Mouse (Mus musculus): ENCODE results near the gene Tnrc6c. TPM values are rescaled to one million over a fixed set of nuclear protein-coding genes. Genes with fewer than 3 reads are reported as not detected.

The Tnrc6c gene
- polyA plus RNA-seq, 1 experiment from 2014 or later = 10.5 TPM

DNA sequence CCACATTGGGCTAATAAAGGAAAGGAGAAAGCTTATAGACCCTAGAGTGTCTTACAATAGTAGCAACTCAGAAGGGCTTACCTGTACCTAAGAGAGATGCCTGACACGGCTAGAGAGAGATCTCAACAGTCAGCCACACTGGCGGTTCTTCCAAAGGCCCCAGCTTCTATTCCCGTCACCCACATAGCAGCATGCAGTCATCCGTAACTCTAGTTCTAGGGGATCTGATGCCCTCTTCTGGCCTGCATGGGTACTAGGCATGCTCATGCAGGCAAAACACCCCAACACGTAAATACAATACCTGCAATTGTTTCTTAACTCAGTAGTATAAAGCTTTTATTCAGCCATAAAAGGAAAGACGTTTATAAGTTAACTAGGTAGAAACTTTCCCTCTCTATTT lies 59.3 kb downstream of the Tnrc6c start:
- Histone ChIP-seq H3K27me3 (no peaks in the 10 kb centered on the region), H3K4me2 (no peak overlapping the region), H3K9ac (no peak overlapping the region), H3K4me3 (replicated peaks) (no peak overlapping the region), H3K36me3 (peaks cover 47% of the 10 kb centered on the region), H3K4me1 (no peaks in the 10 kb centered on the region), H3K9me3 (replicated peaks) (no peaks in the 10 kb centered on the region), H3K27ac (no peak overlapping the region)
- ATAC-seq (replicated peaks; ENCODE audit: low FRiP score) = no peak
- 90% methylated on average over 6 of the region's 6 CpGs for WGBS

DNA sequence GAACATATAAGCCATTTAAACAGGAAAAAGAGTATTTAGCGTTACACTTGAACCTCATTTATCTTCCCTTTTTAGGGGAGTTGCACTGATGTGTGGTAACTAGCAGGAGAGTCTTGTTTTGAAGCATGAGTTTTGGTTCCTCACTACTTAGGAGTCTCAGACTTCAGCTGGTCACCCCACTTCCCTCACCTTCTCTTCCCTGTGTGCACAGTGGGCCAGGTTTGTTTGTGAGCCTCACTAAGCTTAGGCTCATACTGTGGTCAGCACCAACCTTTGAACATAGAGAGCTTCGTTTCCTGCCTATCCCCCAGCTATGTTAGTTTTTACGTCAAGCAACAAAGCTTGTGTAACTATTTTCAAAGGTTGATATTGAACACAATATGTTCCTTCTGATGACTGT lies 64.7 kb downstream of the Tnrc6c start:
- Histone ChIP-seq H3K4me3 (replicated peaks) (no peak overlapping the region), H3K9me3 (replicated peaks) (no peaks in the 10 kb centered on the region), H3K4me1 (no peaks in the 10 kb centered on the region), H3K27me3 (no peaks in the 10 kb centered on the region), H3K36me3 (peaks cover 87% of the 10 kb centered on the region), H3K4me2 (no peak overlapping the region), H3K27ac (no peak overlapping the region), H3K9ac (no peak overlapping the region)
- no peak for ATAC-seq (replicated peaks; ENCODE audit: low FRiP score)
- 90% methylated on average over 3 of the region's 3 CpGs for WGBS

DNA sequence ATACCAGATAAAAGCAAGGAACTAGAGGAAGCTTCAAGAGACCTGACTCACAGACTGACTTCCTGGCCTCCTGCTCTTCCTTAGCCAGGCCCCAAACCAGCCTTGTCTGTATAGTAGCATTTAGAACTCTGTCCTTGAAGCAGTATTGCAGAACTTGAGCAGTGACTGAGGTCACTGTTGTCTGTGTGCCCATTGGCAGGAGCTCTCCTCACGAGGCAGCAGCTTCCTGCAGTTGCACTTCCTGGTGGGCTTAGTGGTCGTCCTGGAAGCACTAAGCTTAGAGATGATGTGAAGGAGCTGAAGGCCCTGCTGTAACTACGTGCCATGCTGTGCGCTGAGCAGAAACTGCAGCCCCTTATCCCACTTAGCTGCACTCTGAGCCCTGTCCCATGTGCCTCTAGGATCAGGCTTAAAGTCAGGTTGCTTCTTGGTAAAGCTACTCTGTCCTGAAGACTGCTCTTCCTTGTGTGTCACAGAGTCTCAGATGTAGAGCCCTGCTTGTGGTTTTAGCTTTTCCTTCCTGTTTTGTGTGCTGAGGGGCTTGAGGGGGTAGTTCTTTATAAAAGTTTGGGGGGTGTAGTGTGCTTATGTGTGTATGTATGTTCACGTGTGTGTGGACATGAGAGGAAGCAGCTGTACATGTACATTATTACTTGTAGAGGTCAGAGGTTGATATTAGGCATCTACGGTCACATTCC lies 70.7 kb downstream of the Tnrc6c start:
- no peaks in the 10 kb centered on the region for H3K27me3 ChIP-seq
- ATAC-seq (replicated peaks; ENCODE audit: low FRiP score) = no peak

DNA sequence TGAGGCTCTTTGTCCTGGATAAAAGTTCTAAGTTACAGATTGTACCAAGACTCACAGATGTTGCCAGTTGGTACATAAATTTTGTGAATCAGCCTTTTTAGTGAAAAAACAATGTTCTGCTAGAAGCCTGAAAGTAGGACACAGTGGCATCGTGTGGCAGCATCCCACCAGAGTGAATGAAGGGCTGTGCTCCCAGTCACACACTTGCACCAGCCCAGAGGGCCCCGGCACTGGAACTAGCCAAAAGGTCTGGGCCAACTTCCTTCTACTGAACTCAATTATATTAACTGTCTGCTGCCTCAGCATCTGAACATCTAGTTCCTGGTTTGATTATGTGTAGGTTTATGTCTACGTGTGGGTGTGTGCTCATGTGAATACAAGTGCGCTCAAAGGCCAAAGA lies 72.9 kb downstream of the Tnrc6c start:
- Histone ChIP-seq H3K4me2 (no peak overlapping the region), H3K27ac (no peak overlapping the region), H3K9ac (no peak overlapping the region), H3K9me3 (replicated peaks) (no peaks in the 10 kb centered on the region), H3K4me1 (peaks cover 35% of the 10 kb centered on the region), H3K4me3 (replicated peaks) (no peak overlapping the region), H3K27me3 (no peaks in the 10 kb centered on the region), H3K36me3 (peaks cover 22% of the 10 kb centered on the region)
- WGBS = 88% methylated on average over 4 of the region's 4 CpGs
- no peak for ATAC-seq (replicated peaks; ENCODE audit: low FRiP score)

More for the DNA sequence above, 70.7 kb downstream of the Tnrc6c start:
- Histone ChIP-seq H3K9me3 (replicated peaks) (no peaks in the 10 kb centered on the region), H3K9ac (no peak overlapping the region), H3K36me3 (peaks cover 41% of the 10 kb centered on the region), H3K4me1 (peaks cover 15% of the 10 kb centered on the region), H3K4me3 (replicated peaks) (no peak overlapping the region), H3K27ac (no peak overlapping the region), H3K4me2 (no peak overlapping the region)
- WGBS = 82% methylated on average over 6 of the region's 6 CpGs

DNA sequence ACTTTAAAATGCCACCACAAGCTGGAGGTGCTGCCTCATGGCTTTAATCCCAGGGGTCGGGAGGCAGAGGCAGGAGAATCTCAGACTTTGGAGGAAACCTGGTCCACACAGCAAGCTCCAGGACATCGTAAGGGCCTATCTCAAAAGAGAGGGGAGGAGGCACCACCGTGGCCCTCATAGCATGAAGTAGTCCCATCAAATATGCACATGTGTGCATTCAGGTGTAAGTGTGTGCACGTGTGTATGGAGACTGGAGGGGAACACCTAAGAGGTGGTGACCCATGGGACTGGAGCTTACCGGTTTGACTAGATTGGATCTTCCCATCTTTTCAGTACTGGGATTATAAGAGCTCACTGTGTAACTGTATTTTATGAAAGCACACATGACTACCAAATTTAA lies 74.2 kb downstream of the Tnrc6c start:
- no peak overlapping the region for H3K4me3 ChIP-seq (replicated peaks)
- H3K36me3 ChIP-seq = peaks cover 12% of the 10 kb centered on the region
- peak overlapping the region; percentile 69 for H3K27ac ChIP-seq
- H3K4me2 ChIP-seq = no peak overlapping the region
- no peaks in the 10 kb centered on the region for H3K9me3 ChIP-seq (replicated peaks)
- H3K9ac ChIP-seq = no peak overlapping the region
- no peak for ATAC-seq (replicated peaks; ENCODE audit: low FRiP score)
- no peaks in the 10 kb centered on the region for H3K27me3 ChIP-seq
- peaks cover 39% of the 10 kb centered on the region for H3K4me1 ChIP-seq
- WGBS = 78% methylated on average over 5 of the region's 5 CpGs

DNA sequence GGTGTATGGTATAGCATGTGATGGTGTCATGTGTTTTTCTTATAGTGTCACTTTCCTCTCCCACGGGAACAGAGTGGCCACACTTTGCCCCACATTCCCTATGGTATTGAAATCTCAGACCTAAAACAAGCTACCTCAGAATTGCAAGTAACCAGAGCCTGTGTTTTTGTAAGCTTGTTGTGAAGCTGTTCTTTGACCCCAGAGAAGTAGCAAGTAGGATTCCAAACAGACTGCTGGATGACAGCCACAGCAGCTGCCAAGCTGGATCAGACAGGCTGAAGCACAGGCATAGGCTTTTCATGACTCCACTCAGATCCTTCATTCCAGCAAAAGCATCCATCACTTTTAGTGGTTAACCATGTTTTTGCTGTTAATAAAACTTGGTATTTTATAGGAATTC lies 74.8 kb downstream of the Tnrc6c start:
- peaks cover 39% of the 10 kb centered on the region for H3K4me1 ChIP-seq
- no peak overlapping the region for H3K4me2 ChIP-seq
- peak overlapping the region; percentile 69 for H3K27ac ChIP-seq
- no peaks in the 10 kb centered on the region for H3K9me3 ChIP-seq (replicated peaks)
- H3K9ac ChIP-seq = no peak overlapping the region
- no peaks in the 10 kb centered on the region for H3K27me3 ChIP-seq
- H3K36me3 ChIP-seq = peaks cover 12% of the 10 kb centered on the region
- ATAC-seq (replicated peaks; ENCODE audit: low FRiP score) = peak; percentile 60; the same call in 1 of the 2 replicates
- WGBS = 14% methylated on average over 1 of the region's 1 CpGs
- no peak overlapping the region for H3K4me3 ChIP-seq (replicated peaks)

DNA sequence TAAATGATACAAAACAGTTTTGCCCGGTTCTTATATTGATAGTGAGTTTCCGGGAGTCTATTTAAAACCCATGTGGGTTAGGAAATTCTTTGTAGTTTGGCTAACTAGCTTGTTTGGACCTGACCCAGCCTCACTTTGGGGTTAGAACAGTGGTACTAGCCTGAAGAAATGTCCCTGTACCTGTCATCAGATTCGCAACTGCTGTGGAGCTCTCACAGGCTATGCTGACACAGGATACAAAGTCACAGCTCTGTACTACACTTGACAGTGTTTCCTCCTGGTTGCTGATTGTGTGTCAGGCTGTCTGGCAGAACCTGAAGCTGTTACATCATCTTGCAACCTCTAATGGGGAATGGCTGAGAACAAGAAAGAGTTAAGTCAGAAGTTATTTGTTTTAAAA lies 75.3 kb downstream of the Tnrc6c start:
- peaks cover 12% of the 10 kb centered on the region for H3K36me3 ChIP-seq
- H3K27ac ChIP-seq = peak overlapping the region; percentile 69
- peaks cover 39% of the 10 kb centered on the region for H3K4me1 ChIP-seq
- H3K9ac ChIP-seq = no peak overlapping the region
- ATAC-seq (replicated peaks; ENCODE audit: low FRiP score) = no peak
- H3K4me2 ChIP-seq = no peak overlapping the region
- H3K27me3 ChIP-seq = no peaks in the 10 kb centered on the region
- H3K4me3 ChIP-seq (replicated peaks) = no peak overlapping the region
- H3K9me3 ChIP-seq (replicated peaks) = no peaks in the 10 kb centered on the region
- 68% methylated on average over 3 of the region's 3 CpGs for WGBS

DNA sequence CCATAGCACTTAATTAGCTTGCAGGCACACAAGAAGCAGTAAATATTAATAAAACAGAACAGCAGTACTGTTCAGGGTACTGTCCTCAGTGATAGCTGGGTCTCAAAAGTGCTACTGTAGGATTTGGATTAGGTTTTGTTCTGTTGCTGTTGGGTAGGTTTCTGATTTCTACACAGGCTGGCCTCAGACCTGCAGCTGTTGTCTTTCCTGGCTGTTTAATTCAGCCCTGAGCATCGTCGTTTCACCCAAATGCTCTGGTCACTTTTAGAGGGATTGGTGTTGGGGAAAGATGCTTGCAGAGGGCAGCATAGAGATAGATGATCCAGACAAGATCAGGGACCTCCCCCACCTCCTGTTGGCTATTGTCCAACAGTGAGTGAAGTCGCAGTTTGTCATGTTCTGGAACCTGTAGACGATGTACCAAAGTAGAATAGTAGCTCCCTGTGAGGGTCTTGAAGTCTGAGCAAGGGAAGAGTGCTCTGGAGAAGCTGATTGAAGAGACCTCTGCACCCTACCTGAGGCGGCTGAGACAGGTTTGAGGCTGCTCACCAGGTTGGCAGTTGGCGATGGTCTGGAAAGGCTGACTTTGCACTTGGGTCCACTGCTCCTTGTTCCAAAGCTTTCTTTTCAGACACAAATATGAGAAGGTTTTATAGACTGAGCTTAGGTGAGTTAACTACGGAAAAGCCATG lies 75.9 kb downstream of the Tnrc6c start:
- WGBS = 56% methylated on average over 7 of the region's 7 CpGs
- Histone ChIP-seq H3K9ac (no peak overlapping the region), H3K27me3 (no peaks in the 10 kb centered on the region), H3K4me2 (no peak overlapping the region), H3K4me1 (peaks cover 39% of the 10 kb centered on the region), H3K4me3 (replicated peaks) (no peak overlapping the region), H3K36me3 (peaks cover 17% of the 10 kb centered on the region), H3K9me3 (replicated peaks) (no peaks in the 10 kb centered on the region), H3K27ac (peak overlapping the region; percentile 81)
- no peak for ATAC-seq (replicated peaks; ENCODE audit: low FRiP score)

DNA sequence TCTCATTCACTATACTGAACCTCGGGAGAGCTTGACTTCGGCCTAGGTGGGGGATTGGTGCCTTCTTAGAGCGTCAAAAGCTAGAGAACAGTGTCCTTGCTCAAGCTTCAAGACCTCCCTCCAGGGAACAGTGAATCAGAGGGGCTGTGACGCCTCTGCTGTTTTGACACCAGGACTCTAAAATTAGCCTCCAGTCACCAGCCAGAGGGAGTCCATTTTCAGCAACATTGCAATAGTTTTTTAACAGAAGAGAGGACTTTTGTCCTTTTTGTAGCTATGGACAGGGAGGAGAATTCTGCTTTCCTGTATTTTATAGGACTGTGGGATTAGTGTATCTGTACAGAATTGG lies 76.4 kb downstream of the Tnrc6c start:
- Histone ChIP-seq H3K9me3 (replicated peaks) (no peaks in the 10 kb centered on the region), H3K4me2 (no peak overlapping the region), H3K27me3 (no peaks in the 10 kb centered on the region), H3K4me1 (peaks cover 39% of the 10 kb centered on the region), H3K9ac (no peak overlapping the region), H3K36me3 (peaks cover 22% of the 10 kb centered on the region), H3K4me3 (replicated peaks) (no peak overlapping the region), H3K27ac (peak overlapping the region; percentile 81)
- 63% methylated on average over 4 of the region's 4 CpGs for WGBS
- ATAC-seq (replicated peaks; ENCODE audit: low FRiP score) = no peak

DNA sequence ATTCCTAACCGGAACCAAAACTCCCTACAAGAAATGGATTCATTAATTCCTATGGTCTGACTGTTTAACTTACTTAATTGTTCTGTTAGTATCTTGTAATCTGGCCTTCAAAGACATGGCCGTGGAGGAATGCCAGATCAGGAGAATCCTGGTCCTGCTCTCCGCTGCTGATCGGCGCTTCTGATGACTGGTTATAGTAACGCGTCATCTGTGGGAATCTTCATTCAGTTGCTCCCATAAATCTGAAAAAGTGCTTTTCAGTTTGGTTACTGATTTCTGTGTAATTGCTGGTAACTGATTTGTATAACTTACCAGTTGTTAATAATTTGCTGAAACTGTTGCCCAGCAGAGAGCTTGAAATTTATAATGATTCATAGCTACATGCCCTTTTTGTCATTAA lies 77.4 kb downstream of the Tnrc6c start:
- H3K27me3 ChIP-seq = no peaks in the 10 kb centered on the region
- H3K9ac ChIP-seq = no peak overlapping the region
- H3K4me1 ChIP-seq = peaks cover 39% of the 10 kb centered on the region
- ATAC-seq (replicated peaks; ENCODE audit: low FRiP score) = no peak
- H3K4me3 ChIP-seq (replicated peaks) = no peak overlapping the region
- 73% methylated on average over 7 of the region's 7 CpGs for WGBS
- peak overlapping the region; percentile 81 for H3K27ac ChIP-seq
- peaks cover 32% of the 10 kb centered on the region for H3K36me3 ChIP-seq
- H3K9me3 ChIP-seq (replicated peaks) = no peaks in the 10 kb centered on the region
- no peak overlapping the region for H3K4me2 ChIP-seq

DNA sequence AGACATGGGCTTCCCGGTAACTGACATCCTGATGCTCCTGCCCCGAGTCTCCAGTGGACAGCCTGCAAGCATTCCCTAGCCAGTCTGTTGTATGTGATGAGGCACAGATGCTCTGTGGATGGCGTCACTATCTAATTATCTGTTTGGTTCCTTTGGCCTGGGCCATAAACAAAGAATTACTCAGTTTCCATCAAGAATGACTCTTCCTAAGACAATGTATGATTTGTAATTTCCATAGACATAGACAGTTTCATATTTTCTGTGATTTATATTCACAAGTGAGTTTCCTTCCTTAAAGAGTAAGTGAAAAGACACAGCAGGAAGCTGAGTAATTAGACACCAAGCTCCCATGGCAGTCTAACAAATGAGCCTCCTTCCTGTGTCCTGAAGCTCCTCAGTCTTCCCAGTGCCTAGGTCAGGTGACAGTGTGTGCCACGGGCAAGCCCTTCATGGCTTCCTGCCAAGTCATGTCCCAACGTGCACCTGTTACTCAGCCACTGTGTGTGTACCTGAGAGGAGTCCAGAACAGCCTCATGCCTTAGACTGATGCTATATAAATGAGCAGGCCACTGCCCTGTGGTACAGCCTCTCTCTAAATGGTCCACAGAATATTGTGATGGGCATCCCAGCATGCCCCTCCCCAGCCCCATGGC lies 82.1 kb downstream of the Tnrc6c start:
- H3K4me1 ChIP-seq = peaks cover 10% of the 10 kb centered on the region; the same call in 1 of the 2 replicates
- H3K4me3 ChIP-seq (replicated peaks) = no peak overlapping the region
- 64% methylated on average over 5 of the region's 5 CpGs for WGBS
- H3K9me3 ChIP-seq (replicated peaks) = no peaks in the 10 kb centered on the region
- H3K27ac ChIP-seq = no peak overlapping the region
- peaks cover 79% of the 10 kb centered on the region for H3K36me3 ChIP-seq
- H3K4me2 ChIP-seq = no peak overlapping the region
- no peaks in the 10 kb centered on the region for H3K27me3 ChIP-seq
- no peak for ATAC-seq (replicated peaks; ENCODE audit: low FRiP score)
- H3K9ac ChIP-seq = no peak overlapping the region

DNA sequence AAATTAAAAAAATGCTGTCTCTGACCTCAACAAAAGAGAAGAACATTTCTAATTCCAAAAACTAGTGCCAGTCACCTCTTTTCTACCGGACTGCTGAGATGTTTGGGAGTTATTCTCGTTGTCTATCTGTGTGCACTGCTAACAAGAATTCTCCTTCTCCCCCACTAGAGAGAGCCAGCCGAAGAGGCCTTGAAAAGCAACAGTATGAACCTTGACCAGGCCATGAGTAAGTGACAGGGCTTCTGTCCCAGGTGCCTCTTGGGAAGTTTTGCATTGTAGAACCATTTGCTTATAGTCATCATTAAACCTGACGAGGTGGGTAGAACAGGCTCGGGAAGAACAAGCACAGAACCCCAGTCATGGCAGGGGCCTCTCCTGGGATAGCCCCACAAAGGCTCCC lies 84.0 kb downstream of the Tnrc6c start:
- no peak overlapping the region for H3K4me2 ChIP-seq
- H3K4me3 ChIP-seq (replicated peaks) = no peak overlapping the region
- ATAC-seq (replicated peaks; ENCODE audit: low FRiP score) = no peak

More for the DNA sequence above, 84.0 kb downstream of the Tnrc6c start:
- Histone ChIP-seq H3K27ac (no peak overlapping the region), H3K27me3 (no peaks in the 10 kb centered on the region), H3K9ac (no peak overlapping the region), H3K9me3 (replicated peaks) (no peaks in the 10 kb centered on the region), H3K36me3 (peaks cover 97% of the 10 kb centered on the region), H3K4me1 (no peaks in the 10 kb centered on the region)
- 88% methylated on average over 5 of the region's 5 CpGs for WGBS
